Mouse (Mus musculus): ENCODE results near the gene Il1r1.
A peak's percentile ranks its signal among the peaks of the same experiment; 100 is the strongest.

Gene Il1r1

DNA sequence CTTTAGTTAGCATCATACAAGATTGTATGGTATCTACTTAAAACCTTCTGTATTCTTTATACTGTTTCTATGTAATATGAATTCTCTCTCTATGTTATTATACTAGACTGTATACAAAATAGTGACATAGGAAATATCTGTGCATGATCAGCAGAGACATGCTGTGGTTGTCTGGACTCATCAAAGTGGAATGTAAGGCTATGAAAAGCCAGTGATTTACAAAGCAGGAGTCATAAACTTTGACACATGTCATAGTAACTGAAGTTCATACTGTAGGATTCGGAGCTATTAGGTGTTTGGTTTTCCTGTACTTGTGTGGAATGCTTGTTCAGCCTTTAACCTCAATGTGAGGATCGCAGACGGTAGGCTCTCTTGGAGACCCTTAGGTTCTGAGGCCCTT is 8.7 kb downstream of the Il1r1 start:
- no peak for DNase-seq

GRCm38 (mm10) chr1:40235597-40236249 is 10.8 kb downstream of the Il1r1 start:
- DNase-seq: no peak

DNA sequence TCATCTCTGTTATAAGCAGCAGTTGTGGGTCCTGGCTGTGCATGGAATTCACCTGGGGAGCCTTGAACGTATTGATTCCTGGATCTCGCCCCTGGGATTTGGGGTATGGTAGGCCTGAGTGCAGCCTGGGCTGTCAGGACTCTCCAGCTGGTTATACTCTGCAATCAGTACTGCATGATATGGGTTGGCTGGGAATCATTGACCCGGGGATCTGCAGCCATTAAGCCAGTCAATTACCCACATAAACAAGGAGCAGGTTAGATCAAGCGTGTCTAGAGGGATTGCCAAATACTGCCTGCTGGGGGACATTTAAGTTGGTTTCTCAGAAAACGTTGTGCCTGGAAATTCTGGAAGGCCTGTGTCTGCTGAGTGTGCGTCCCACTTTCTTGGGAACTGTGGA is 11.8 kb downstream of the Il1r1 start:
- DNase-seq: no peak

DNA sequence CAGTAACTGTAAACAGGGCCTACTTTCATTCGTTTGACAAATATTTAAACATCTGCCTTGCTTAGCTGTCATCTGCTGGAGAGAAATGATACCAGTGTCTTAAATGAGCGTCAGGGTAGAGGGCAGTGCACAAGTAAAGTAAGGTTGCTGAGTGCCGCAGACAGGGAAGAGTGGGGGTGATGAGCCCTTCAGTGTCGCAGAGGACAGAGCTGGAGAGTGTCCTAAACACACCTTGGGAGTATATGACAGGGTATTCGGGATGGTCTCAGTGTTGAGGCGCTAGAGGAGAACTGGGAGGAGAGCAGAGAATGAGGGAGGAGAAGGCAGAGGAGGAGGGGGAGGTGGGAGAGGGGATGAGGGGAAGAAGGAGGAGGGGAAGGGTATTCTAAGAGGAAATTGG is 12.2 kb downstream of the Il1r1 start:
- DNase-seq: no peak

DNA sequence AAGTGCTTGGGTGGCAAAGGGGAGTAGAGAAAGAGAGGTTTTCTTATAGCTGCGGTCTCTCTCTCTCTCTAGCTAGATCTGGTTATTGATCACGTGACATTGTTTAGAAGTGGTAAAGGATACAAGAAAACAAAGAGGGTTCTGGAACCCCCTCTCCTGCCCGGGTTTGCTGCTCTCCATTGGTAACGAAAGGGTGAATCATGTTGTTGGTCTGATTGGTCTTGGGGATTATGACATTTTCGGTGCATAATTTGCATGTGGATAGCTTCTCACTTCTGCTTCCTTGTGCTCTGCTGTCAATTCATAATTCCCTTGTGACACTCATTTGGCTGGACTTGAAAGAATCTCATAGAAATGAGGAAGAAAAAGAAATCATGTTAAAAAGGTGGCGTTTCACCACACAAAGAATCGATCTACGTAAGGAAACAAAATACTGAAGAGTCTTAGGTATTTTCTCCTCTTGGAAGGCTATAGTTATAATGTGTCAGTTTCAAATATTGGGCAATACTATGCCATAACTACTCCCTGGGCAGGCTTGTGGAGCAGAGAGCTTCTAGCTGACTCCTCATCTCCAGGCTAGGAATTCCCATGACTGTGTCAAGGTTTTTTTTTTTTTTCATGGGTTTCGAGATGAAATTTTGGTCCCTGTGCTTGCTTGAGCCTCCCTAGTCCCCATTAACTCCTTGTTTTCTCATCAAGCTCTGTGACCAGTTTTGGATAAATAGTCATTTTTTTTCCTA is 15.6 kb downstream of the Il1r1 start:
- no peak for DNase-seq

DNA sequence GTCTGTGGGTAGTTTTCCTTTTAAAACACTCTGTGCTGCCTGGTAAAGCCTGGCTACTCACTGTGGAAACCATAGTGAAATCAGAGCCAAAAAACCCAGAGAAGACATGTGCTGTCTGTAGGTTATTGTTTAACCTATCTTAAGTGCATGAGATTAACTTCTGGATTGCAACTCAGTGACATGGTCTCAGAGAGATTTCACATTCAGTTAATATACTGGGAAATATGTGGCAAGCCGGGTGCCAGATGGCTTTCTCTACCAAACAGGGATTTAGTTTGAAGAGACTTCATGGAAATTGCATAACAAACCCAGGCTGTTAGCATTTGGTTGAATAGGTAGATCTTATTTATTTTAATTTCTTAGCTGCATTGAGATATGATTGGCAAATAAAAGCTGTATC is 17.8 kb downstream of the Il1r1 start:
- no peak for DNase-seq

GRCm38 (mm10) chr1:40243561-40243998 is 18.7 kb downstream of the Il1r1 start:
- DNase-seq: no peak

DNA sequence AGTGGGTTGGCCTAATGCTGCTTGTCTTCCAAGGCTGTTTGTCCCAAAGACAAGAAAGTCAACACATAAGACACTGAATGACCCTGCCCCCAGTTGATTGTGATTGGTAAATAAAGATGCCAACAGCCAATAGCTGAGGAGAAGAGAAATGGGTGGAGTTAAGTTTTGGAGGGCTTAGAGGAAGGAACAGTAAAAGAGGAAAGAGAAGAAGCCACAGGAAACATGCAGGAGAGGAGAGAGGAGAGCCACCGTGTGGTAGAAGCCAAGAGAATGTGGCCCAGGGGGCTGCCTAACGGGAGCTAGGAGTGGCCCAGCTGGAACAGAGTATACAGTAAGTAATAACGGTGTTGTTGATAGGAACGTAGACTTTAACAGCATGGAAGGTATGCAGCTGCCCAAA is 25.5 kb downstream of the Il1r1 start:
- DNase-seq: no peak

GRCm38 (mm10) chr1:40252507-40252906 is 27.6 kb downstream of the Il1r1 start:
- DNase-seq: no peak

- DNase-seq: no peak
Observed at GRCm38 (mm10) chr1:40253940-40254339, 29.1 kb downstream of the Il1r1 start.

DNA sequence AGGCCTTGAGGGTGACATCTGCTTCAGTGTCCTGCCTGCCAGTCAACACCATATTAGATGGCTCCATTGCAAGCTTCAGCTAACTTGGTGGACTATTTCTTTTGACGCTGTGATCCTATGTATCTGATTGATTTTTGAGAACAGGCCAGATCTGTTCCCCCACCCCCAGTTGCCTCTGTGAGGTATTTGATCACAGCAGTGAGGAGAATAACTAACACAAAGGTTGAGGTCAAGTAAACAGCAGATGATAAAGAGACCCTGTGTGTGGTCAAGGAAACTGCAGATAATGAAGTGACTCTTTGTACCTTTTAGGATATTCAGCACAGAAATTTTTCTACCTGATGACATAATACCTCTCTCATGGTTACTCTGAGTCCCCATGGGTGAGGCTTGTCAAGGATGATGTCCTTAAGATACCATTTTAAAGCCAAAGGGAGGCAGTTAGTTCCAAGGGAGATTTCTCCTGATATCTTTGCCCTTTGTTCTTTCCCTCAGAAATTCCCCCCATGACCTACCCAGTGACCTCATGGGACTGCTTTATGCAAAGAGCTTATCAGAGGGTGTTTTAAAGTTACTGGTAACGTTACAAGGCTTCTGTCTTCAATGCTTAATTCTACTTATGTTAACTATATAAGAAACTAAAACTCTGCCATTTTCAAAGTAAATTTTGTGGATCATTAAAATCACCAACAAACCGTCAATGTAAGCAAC is 29.6 kb downstream of the Il1r1 start:
- no peak for DNase-seq

DNA sequence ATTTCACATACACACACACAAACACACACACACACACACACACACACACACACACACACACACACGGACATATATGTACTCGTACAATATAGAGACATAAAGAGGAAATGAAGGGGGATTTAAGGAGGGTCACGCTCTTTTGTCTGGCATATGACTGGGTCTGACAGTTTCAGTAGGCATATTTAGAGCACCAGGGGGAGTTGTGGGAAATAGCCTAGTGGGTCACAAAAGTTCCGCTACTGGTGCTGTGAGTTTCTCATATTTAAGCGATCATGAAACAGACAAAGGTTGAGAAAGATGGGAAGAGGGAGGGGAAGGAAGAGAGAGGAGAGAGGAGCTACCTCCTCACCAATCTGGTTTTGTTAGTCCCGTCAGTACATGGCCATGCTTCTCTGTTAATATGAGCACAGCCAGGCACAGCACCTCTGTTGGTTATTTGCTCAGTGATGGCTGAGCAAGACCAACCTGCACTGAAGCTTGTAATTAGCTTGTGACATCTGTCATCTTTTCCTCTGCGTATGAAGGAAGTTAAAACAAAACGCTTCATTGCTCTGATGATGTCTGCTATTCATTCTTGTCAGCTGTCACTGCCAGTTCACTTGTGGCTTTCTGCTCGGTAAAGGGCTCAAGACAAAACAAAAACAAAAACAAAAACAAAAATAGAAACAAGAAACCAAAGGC is 37.7 kb downstream of the Il1r1 start:
- DNase-seq: no peak

DNA sequence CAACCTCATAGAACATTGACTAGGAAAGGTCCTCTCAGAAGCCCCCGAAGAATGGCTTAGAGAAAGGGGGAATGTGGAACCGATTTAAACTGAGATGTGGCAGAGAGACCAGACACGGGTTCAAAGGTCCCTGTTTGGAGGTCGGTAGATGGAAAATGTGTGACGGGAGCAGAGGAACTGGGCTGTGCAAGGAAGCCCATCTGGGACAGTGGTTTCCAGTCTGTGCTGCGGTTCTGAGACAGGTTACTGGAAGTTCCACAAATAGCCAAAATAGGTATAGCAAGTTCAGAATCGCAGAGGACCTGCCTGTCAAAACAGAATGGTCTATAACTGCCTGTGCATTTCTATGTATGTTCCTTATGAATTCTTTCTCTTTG is 38.2 kb downstream of the Il1r1 start:
- DNase-seq: no peak

- DNase-seq: peak; percentile 58
Observed at GRCm38 (mm10) chr1:40263679-40264078, 38.8 kb downstream of the Il1r1 start.

DNA sequence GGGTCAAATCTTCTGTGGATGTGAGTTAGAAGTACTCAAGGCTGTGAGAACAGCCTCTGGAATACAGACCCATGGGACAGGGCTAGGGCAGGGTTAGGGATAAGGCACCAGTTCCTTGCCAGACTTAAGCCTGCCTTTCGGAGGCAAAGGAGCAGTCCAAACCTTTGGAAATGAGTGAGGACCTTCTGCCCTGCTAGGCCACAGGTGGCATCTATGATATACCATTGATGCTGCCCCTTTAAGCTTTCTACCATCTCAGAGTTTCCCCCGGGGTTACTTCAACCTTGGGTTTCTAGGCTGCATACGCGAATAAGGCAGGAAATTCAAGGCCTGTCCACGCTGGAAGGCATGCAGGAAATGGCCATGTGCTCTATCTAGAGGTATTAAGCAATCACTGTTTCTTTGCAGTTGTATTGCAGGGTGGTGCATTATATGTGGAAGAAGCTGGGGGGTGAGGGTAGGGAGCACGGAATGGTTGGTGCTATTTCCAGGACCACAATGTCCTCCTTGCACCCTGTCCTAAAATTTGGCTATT is 40.5 kb downstream of the Il1r1 start:
- no peak for DNase-seq

- DNase-seq: peak; percentile 92
Observed at GRCm38 (mm10) chr1:40266431-40267260, 41.8 kb downstream of the Il1r1 start.

DNA sequence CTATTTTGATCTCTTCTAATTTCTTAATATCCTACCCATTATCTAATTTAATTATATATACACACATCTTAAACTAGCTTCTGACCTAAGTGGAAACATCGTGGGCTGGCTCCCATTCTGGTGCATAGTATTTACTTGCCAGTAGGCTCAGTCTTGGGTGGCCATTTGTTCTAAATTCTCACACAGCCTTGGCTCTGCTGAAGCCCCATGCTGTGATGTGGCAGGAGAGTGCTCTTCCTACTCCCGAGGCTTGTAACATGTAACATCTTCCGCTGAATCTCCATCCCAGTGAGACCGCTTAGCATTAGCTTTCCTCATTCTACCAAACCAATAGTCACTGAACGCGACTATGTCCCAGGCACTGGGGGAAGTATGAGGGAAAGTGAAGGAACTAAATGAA is 43.0 kb downstream of the Il1r1 start:
- DNase-seq: no peak

DNA sequence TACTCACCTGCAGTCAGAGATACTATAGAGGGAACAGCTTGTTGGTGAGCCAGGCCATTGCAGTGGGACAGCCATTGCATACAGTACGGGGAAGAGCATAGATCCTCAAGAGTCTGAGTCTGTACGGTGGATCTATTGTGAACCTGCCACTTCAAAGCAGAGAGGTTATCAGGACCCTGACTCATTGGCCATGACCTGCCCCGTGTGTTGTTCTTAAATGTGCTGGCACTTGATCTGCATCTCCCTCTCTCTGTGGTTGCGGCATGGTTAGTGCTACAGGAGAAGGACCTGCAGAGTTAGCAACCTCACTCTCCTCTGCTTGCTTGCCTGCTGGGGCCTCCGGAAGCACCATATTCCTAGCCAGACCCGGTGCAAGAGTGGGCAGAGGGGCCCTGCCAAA is 43.7 kb downstream of the Il1r1 start:
- DNase-seq: no peak

- no peak for DNase-seq
Observed at GRCm38 (mm10) chr1:40270415-40270814, 45.5 kb downstream of the Il1r1 start.

GRCm38 (mm10) chr1:40271052-40271451 is 46.2 kb downstream of the Il1r1 start:
- no peak for DNase-seq

DNA sequence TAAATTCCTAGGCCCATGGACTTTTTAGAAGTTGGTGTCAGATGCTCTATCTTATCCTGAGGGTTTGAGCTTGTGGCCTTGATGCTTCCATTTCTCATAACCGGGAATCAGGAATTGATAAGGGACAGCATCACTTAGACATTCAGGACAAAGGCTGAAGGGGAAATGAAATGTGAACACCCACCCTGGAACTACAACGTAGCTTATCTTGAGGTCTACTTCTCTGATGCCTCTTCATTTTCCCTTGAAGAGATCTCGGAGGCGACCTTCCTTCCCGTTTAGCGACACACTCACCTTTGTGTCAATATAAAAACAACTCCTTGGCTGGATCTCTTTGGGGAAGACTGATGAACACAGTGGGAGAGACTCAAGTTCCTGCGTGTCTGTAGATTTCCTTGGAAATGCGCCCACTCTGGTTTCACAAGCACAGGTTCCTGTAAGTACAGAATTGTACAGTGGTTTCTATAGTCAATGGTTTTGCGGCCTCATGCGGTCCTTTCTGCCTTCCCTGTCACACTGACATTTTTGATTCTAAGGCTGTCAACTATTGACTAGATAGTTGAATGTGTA is 46.7 kb downstream of the Il1r1 start:
- DNase-seq: no peak

- DNase-seq: no peak
Observed at GRCm38 (mm10) chr1:40272204-40272603, 47.3 kb downstream of the Il1r1 start.
